Mouse (Mus musculus): ENCODE data around the gene Sept10. TPM values are rescaled to one million over a fixed set of nuclear protein-coding genes. Genes with fewer than 3 reads are reported as not detected.
A peak's percentile ranks its signal among the peaks of the same experiment; 100 is the strongest.
"Not testable (repeated sequence)": the region's sequence is repeated elsewhere in the genome, so short reads cannot be mapped to it uniquely, and the experiment has no call there.

Sept10 gene
- polyA plus RNA-seq, 1 experiment from 2014 or later = 40.1 TPM

GRCm38 (mm10) chr10:59113386-59113785 is 108.3 kb downstream of the Sept10 start:
- no peak for ATAC-seq (ENCODE audit: insufficient number of reproducible peaks, insufficient read depth, low FRiP score, low read depth)
- H3K9ac ChIP-seq (ENCODE audit: low read length) = no peak overlapping the region
- H3K4me1 ChIP-seq (ENCODE audit: control insufficient read depth in 2 of 2, insufficient read depth in 2 of 2, low read length in 2 of 2) = peaks cover 6 to 12% of the 10 kb centered on the region in 2 experiments; a peak in 3 of 4 replicates
- no peaks in the 10 kb centered on the region for H3K27me3 ChIP-seq (ENCODE audit: control insufficient read depth, insufficient read depth, low read length)
- no peaks in the 10 kb centered on the region for H3K9me3 ChIP-seq (ENCODE audit: control insufficient read depth, low read length)
- H3K27ac ChIP-seq (replicated peaks in 1 of 2; ENCODE audit: control insufficient read depth in 1 of 2, insufficient read depth in 1 of 2, low read depth in 2 of 2, low read length in 2 of 2) = no peak overlapping the region
- no peak overlapping the region for H3K4me3 ChIP-seq (ENCODE audit: control insufficient read depth in 1 of 2, insufficient read depth in 1 of 2, low read depth in 1 of 2, low read length in 2 of 2)
- WGBS = 88% methylated on average over 9 of the region's 9 CpGs
- H3K36me3 ChIP-seq (ENCODE audit: control insufficient read depth, insufficient read depth, low read length) = no peaks in the 10 kb centered on the region
- H3K4me2 ChIP-seq (ENCODE audit: low read length) = no peak overlapping the region

GRCm38 (mm10) chr10:59112755-59113154 is 108.9 kb downstream of the Sept10 start:
- ATAC-seq (ENCODE audit: insufficient number of reproducible peaks, insufficient read depth, low FRiP score, low read depth) = no peak
- Histone ChIP-seq H3K27me3 (ENCODE audit: control insufficient read depth, insufficient read depth, low read length) (no peaks in the 10 kb centered on the region), H3K4me2 (ENCODE audit: low read length) (no peak overlapping the region), H3K9ac (ENCODE audit: low read length) (no peak overlapping the region), H3K4me1 (ENCODE audit: control insufficient read depth in 2 of 2, insufficient read depth in 2 of 2, low read length in 2 of 2) (peaks cover 6 to 12% of the 10 kb centered on the region in 2 experiments; a peak in 3 of 4 replicates), H3K27ac (replicated peaks in 1 of 2; ENCODE audit: control insufficient read depth in 1 of 2, insufficient read depth in 1 of 2, low read depth in 2 of 2, low read length in 2 of 2) (no peak overlapping the region), H3K9me3 (ENCODE audit: control insufficient read depth, low read length) (no peaks in the 10 kb centered on the region), H3K4me3 (ENCODE audit: control insufficient read depth in 1 of 2, insufficient read depth in 1 of 2, low read depth in 1 of 2, low read length in 2 of 2) (no peak overlapping the region), H3K36me3 (ENCODE audit: control insufficient read depth, insufficient read depth, low read length) (no peaks in the 10 kb centered on the region)
- WGBS = 87% methylated on average over 8 of the region's 8 CpGs

GRCm38 (mm10) chr10:59110386-59110785 is 111.3 kb downstream of the Sept10 start:
- Histone ChIP-seq H3K9ac (ENCODE audit: low read length) (no peak overlapping the region), H3K4me1 (ENCODE audit: control insufficient read depth in 2 of 2, insufficient read depth in 2 of 2, low read length in 2 of 2) (peaks cover 6 to 11% of the 10 kb centered on the region in 2 experiments; a peak in 3 of 4 replicates), H3K9me3 (ENCODE audit: control insufficient read depth, low read length) (no peaks in the 10 kb centered on the region), H3K27ac (replicated peaks in 1 of 2; ENCODE audit: control insufficient read depth in 1 of 2, insufficient read depth in 1 of 2, low read depth in 2 of 2, low read length in 2 of 2) (no peak overlapping the region), H3K4me2 (ENCODE audit: low read length) (no peak overlapping the region), H3K27me3 (ENCODE audit: control insufficient read depth, insufficient read depth, low read length) (no peaks in the 10 kb centered on the region), H3K36me3 (ENCODE audit: control insufficient read depth, insufficient read depth, low read length) (no peaks in the 10 kb centered on the region), H3K4me3 (ENCODE audit: control insufficient read depth in 1 of 2, insufficient read depth in 1 of 2, low read depth in 1 of 2, low read length in 2 of 2) (no peak overlapping the region)
- ATAC-seq (ENCODE audit: insufficient number of reproducible peaks, insufficient read depth, low FRiP score, low read depth) = no peak
- 89% methylated on average over 7 of the region's 7 CpGs for WGBS

- H3K9me3 ChIP-seq (ENCODE audit: control insufficient read depth, low read length) = no peaks in the 10 kb centered on the region
- WGBS = 32% methylated on average over 2 of the region's 2 CpGs
- no peaks in the 10 kb centered on the region for H3K4me1 ChIP-seq (ENCODE audit: control insufficient read depth in 2 of 2, insufficient read depth in 2 of 2, low read length in 2 of 2)
- no peak overlapping the region for H3K4me3 ChIP-seq (ENCODE audit: control insufficient read depth in 1 of 2, insufficient read depth in 1 of 2, low read depth in 1 of 2, low read length in 2 of 2)
- no peak overlapping the region for H3K4me2 ChIP-seq (ENCODE audit: low read length)
- no peaks in the 10 kb centered on the region for H3K36me3 ChIP-seq (ENCODE audit: control insufficient read depth, insufficient read depth, low read length)
- H3K27me3 ChIP-seq (ENCODE audit: control insufficient read depth, insufficient read depth, low read length) = no peaks in the 10 kb centered on the region
- H3K27ac ChIP-seq (replicated peaks in 1 of 2; ENCODE audit: control insufficient read depth in 1 of 2, insufficient read depth in 1 of 2, low read depth in 2 of 2, low read length in 2 of 2) = no peak overlapping the region
- ATAC-seq (ENCODE audit: insufficient number of reproducible peaks, insufficient read depth, low FRiP score, low read depth) = no peak
- no peak overlapping the region for H3K9ac ChIP-seq (ENCODE audit: low read length)
Observed at GRCm38 (mm10) chr10:59109015-59109414, 112.6 kb downstream of the Sept10 start.

GRCm38 (mm10) chr10:59106644-59107043 is 115.0 kb downstream of the Sept10 start:
- 81% methylated on average over 3 of the region's 3 CpGs for WGBS
- no peak overlapping the region for H3K27ac ChIP-seq (replicated peaks in 1 of 2; ENCODE audit: control insufficient read depth in 1 of 2, insufficient read depth in 1 of 2, low read depth in 2 of 2, low read length in 2 of 2)

GRCm38 (mm10) chr10:59105885-59106284 is 115.8 kb downstream of the Sept10 start:
- Histone ChIP-seq H3K27ac (replicated peaks in 1 of 2; ENCODE audit: control insufficient read depth in 1 of 2, insufficient read depth in 1 of 2, low read depth in 2 of 2, low read length in 2 of 2) (no peak overlapping the region), H3K9me3 (ENCODE audit: control insufficient read depth, low read length) (no peaks in the 10 kb centered on the region), H3K27me3 (ENCODE audit: control insufficient read depth, insufficient read depth, low read length) (no peaks in the 10 kb centered on the region), H3K36me3 (ENCODE audit: control insufficient read depth, insufficient read depth, low read length) (no peaks in the 10 kb centered on the region), H3K4me1 (ENCODE audit: control insufficient read depth in 2 of 2, insufficient read depth in 2 of 2, low read length in 2 of 2) (no peaks in the 10 kb centered on the region), H3K4me2 (ENCODE audit: low read length) (no peak overlapping the region), H3K4me3 (ENCODE audit: control insufficient read depth in 1 of 2, insufficient read depth in 1 of 2, low read depth in 1 of 2, low read length in 2 of 2) (no peak overlapping the region), H3K9ac (ENCODE audit: low read length) (no peak overlapping the region)
- ATAC-seq (ENCODE audit: insufficient number of reproducible peaks, insufficient read depth, low FRiP score, low read depth) = peak; percentile 14; the same call in 1 of the 2 replicates
- 78% methylated on average over 8 of the region's 8 CpGs for WGBS

More at GRCm38 (mm10) chr10:59106644-59107043, 115.0 kb downstream of the Sept10 start:
- Histone ChIP-seq H3K4me2 (ENCODE audit: low read length) (no peak overlapping the region), H3K4me1 (ENCODE audit: control insufficient read depth in 2 of 2, insufficient read depth in 2 of 2, low read length in 2 of 2) (no peaks in the 10 kb centered on the region), H3K4me3 (ENCODE audit: control insufficient read depth in 1 of 2, insufficient read depth in 1 of 2, low read depth in 1 of 2, low read length in 2 of 2) (no peak overlapping the region), H3K36me3 (ENCODE audit: control insufficient read depth, insufficient read depth, low read length) (no peaks in the 10 kb centered on the region), H3K9ac (ENCODE audit: low read length) (no peak overlapping the region), H3K9me3 (ENCODE audit: control insufficient read depth, low read length) (no peaks in the 10 kb centered on the region), H3K27me3 (ENCODE audit: control insufficient read depth, insufficient read depth, low read length) (no peaks in the 10 kb centered on the region)
- ATAC-seq (ENCODE audit: insufficient number of reproducible peaks, insufficient read depth, low FRiP score, low read depth) = no peak

GRCm38 (mm10) chr10:59104683-59105082 is 117.0 kb downstream of the Sept10 start:
- H3K9ac ChIP-seq (ENCODE audit: low read length) = no peak overlapping the region
- no peak for ATAC-seq (ENCODE audit: insufficient number of reproducible peaks, insufficient read depth, low FRiP score, low read depth)
- no peak overlapping the region for H3K27ac ChIP-seq (replicated peaks in 1 of 2; ENCODE audit: control insufficient read depth in 1 of 2, insufficient read depth in 1 of 2, low read depth in 2 of 2, low read length in 2 of 2)
- WGBS = 87% methylated on average over 5 of the region's 5 CpGs
- no peaks in the 10 kb centered on the region for H3K9me3 ChIP-seq (ENCODE audit: control insufficient read depth, low read length)
- no peak overlapping the region for H3K4me3 ChIP-seq (ENCODE audit: control insufficient read depth in 1 of 2, insufficient read depth in 1 of 2, low read depth in 1 of 2, low read length in 2 of 2)
- H3K4me2 ChIP-seq (ENCODE audit: low read length) = no peak overlapping the region
- no peaks in the 10 kb centered on the region for H3K4me1 ChIP-seq (ENCODE audit: control insufficient read depth in 2 of 2, insufficient read depth in 2 of 2, low read length in 2 of 2)
- H3K36me3 ChIP-seq (ENCODE audit: control insufficient read depth, insufficient read depth, low read length) = no peaks in the 10 kb centered on the region
- no peaks in the 10 kb centered on the region for H3K27me3 ChIP-seq (ENCODE audit: control insufficient read depth, insufficient read depth, low read length)

GRCm38 (mm10) chr10:59103076-59103475 is 118.6 kb downstream of the Sept10 start:
- H3K9ac ChIP-seq (ENCODE audit: low read length); ATAC-seq (ENCODE audit: insufficient number of reproducible peaks, insufficient read depth, low FRiP score, low read depth); H3K9me3 ChIP-seq (ENCODE audit: control insufficient read depth, low read length); H3K4me1 ChIP-seq (ENCODE audit: control insufficient read depth in 2 of 2, insufficient read depth in 2 of 2, low read length in 2 of 2); H3K27me3 ChIP-seq (ENCODE audit: control insufficient read depth, insufficient read depth, low read length); H3K36me3 ChIP-seq (ENCODE audit: control insufficient read depth, insufficient read depth, low read length); H3K4me2 ChIP-seq (ENCODE audit: low read length); H3K27ac ChIP-seq (replicated peaks in 1 of 2; ENCODE audit: control insufficient read depth in 1 of 2, insufficient read depth in 1 of 2, low read depth in 2 of 2, low read length in 2 of 2); H3K4me3 ChIP-seq (ENCODE audit: control insufficient read depth in 1 of 2, insufficient read depth in 1 of 2, low read depth in 1 of 2, low read length in 2 of 2): not testable (repeated sequence)
- WGBS = 75% methylated on average over 5 of the region's 5 CpGs
